Mouse (Mus musculus) Muller cell, postnatal 12 days (primary cell): ENCODE results near the gene Plppr1.
A peak's percentile ranks its signal among the peaks of the same experiment; 100 is the strongest.

ENCODE experiments used
- DNase-seq: peaks from one replicate; pipeline ENCODE4 v3.0.0-alpha.2; 2015; ENCODE audit errors: inconsistent ontology term

Plppr1 gene

GRCm38 (mm10) chr4:49109989-49110388, 50.9 kb downstream of the Plppr1 start:
- DNase-seq, result peak; percentile 86

- DNase-seq, result no peak
These were observed 59.8 kb downstream of the Plppr1 start for GRCm38 (mm10) chr4:49118842-49119241.

- DNase-seq, result no peak
These were observed 85.7 kb downstream of the Plppr1 start for GRCm38 (mm10) chr4:49144798-49145197.

GRCm38 (mm10) chr4:49148775-49149174, 89.7 kb downstream of the Plppr1 start:
- no peak for DNase-seq

- no peak for DNase-seq
These were observed 90.2 kb downstream of the Plppr1 start for GRCm38 (mm10) chr4:49149251-49149650.

GRCm38 (mm10) chr4:49153849-49154248, 94.8 kb downstream of the Plppr1 start:
- DNase-seq, result peak; percentile 62

GRCm38 (mm10) chr4:49156781-49157180, 97.7 kb downstream of the Plppr1 start:
- DNase-seq, result no peak

- no peak for DNase-seq
These were observed 104.2 kb downstream of the Plppr1 start for GRCm38 (mm10) chr4:49163285-49163684.

GRCm38 (mm10) chr4:49166391-49166790, 107.3 kb downstream of the Plppr1 start:
- no peak for DNase-seq

- no peak for DNase-seq
These were observed 108.0 kb downstream of the Plppr1 start for GRCm38 (mm10) chr4:49167030-49167429.

GRCm38 (mm10) chr4:49169498-49169897, 110.4 kb downstream of the Plppr1 start:
- peak; percentile 34 for DNase-seq

GRCm38 (mm10) chr4:49178101-49178500, 119.0 kb downstream of the Plppr1 start:
- no peak for DNase-seq

GRCm38 (mm10) chr4:49178891-49179290, 119.8 kb downstream of the Plppr1 start:
- DNase-seq, result no peak

GRCm38 (mm10) chr4:49179471-49180181, 120.6 kb downstream of the Plppr1 start:
- no peak for DNase-seq

GRCm38 (mm10) chr4:49189991-49190526, 131.0 kb downstream of the Plppr1 start:
- DNase-seq, result peak; percentile 21

GRCm38 (mm10) chr4:49197125-49197747, 138.2 kb downstream of the Plppr1 start:
- peak; percentile 90 for DNase-seq

GRCm38 (mm10) chr4:49210457-49210856, 151.4 kb downstream of the Plppr1 start:
- DNase-seq, result no peak

- DNase-seq, result no peak
These were observed 152.5 kb downstream of the Plppr1 start for GRCm38 (mm10) chr4:49211582-49211981.

- DNase-seq, result no peak
These were observed 153.8 kb downstream of the Plppr1 start for GRCm38 (mm10) chr4:49212616-49213544.

GRCm38 (mm10) chr4:49214341-49214740, 155.3 kb downstream of the Plppr1 start:
- peak; percentile 75 for DNase-seq

GRCm38 (mm10) chr4:49223501-49223900, 164.4 kb downstream of the Plppr1 start:
- no peak for DNase-seq

GRCm38 (mm10) chr4:49225021-49225420, 165.9 kb downstream of the Plppr1 start:
- peak; percentile 68 for DNase-seq
